Mouse (Mus musculus) embryo, embryonic 10 days (tissue): ENCODE data around the gene Lancl3.
A peak's percentile ranks its signal among the peaks of the same experiment; 100 is the strongest.
"Not testable (repeated sequence)": the region's sequence is repeated elsewhere in the genome, so short reads cannot be mapped to it uniquely, and the experiment has no call there.

Experiments used
- DNase-seq: peaks from one replicate; pipeline ENCODE4 v3.0.0-alpha.2; 2015; ENCODE audit warnings: low spot score

The Lancl3 gene

DNA sequence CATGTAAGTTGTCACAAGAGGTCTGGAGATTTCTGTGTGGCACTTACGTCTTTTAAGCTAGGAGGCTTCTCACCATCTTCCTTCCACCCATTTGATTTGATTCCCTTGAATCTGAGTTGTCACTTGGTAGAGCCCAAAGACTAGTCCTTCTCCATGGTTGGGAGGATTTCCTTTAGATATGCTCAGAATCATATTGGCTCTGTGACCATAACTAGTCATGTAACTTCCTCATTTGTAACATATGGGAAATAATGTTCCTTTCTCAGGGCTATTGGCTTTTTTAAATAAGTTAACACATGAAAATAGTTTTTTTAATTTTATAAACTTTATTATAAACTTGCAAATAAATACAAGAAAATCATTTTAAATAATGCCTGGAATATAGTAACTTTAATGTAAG lies 59.6 kb downstream of the Lancl3 start:
- DNase-seq = no peak

DNA sequence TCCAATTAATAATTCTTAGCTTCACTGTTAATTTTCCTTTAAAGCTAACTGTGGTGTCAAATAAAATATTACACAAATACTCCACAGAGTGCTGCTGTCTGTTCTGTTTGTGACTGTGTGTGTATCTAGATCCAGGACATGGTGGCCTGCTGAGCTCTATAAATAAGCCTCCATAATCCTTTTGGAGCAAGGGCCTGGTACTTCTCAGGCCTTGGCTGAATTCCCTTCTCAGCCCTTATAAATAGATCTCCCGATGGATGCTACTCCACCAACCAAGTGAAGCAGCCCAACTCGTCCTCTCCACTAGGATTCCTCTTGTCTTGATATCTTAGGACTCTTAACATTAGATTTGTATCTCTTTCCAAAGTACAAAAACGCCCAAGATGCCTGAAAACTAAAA lies 71.4 kb downstream of the Lancl3 start:
- DNase-seq = no peak

DNA sequence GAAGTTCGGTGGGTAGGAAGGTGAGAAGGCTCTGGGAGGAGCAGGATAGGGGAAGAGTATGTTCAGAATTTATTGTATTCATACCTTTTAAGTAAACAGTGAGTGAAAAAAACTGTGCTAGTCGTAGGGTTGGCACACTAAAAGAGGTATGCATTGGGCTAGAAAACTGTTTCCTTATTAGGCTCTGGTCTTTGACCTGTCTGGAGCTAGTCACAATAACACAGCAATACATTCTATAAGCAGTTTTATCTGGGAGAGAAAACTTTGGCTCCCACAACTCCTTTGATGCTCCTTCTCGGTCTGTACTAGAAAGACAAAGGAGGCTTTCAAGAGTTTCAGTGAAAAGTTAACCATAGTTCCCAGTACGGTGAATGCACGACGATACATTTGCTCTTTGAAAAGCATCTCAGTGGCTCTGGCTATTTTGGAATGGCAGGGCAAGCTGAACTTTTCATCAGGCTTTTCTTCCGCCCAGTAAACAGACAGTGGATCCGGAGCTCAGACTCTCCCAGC lies 72.3 kb downstream of the Lancl3 start:
- no peak for DNase-seq

DNA sequence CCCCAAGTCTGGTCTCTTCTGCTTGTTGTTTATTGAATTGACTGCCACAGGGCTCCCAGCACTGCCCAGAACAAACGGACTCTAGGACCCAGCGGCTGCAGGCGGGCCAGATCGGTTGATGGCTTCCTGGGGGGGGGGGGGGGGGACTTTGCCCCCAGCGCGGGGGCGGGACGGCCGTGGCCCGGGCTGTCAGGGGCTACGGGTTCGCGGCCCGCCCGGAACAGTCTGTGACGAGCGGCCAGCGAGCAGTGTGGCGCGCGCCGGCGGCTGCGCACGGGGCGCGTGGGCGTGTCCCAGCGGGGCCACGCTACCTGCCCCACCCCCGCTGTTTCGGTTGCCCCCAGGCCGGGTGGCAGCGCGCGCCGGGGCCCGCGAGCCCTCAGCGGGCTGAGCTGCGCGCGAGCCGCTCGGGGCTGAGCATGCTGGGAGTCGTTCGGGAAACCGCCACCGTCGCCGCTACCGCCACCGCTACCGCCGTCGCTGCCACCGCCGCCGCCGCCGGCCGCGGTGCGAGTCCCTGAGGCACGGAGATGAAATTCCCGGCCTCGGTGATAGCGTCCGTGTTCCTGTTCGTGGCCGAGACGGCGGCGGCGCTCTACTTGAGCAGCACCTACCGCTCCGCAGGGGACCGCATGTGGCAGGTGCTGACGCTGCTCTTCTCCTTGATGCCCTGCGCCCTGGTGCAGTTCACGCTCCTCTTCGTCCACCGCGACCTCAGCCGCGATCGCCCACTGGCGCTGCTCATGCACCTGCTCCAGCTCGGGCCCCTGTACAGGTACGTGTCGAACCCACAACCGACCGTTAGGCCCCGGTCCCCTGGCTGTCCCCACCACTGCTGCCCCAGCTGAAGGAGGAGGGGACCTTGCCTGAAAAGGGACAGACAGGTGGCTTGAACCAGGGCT lies 73.0 kb downstream of the Lancl3 start, which contains the start of gene Xk:
Gene Xk (plus strand): TSS at position 297 of the 902 bp plus-strand sequence.
- DNase-seq = peak; percentile 59

DNA sequence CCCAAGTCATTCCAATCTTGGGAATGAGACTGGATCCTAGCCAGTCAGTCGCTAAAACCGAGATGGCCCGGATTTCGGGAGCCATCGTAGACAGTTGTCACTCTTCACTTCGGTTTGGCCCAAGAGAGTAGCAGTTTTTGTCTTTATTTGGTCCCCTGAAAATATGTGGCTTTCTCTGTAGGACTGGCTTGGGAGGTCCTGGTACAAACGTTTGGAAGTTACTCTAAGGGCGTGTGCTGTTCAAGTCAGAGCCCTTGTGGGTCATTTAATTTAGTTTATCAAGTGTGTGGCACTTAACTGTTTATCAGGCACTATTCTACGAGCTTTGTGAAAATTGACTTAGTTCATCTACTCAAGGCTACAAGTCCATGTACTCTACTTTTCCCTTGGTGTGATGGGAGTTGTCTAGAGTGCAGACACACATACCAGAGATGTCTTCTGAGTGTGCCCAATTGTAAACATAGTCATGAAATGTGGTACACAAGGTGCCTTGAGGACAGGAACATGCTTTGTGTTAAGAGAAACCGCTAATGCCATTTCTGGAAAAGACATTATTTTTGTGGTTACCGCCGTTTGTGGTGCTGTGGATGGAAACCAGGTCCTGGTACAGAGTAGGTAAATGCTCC lies 73.8 kb downstream of the Lancl3 start:
- DNase-seq = no peak

DNA sequence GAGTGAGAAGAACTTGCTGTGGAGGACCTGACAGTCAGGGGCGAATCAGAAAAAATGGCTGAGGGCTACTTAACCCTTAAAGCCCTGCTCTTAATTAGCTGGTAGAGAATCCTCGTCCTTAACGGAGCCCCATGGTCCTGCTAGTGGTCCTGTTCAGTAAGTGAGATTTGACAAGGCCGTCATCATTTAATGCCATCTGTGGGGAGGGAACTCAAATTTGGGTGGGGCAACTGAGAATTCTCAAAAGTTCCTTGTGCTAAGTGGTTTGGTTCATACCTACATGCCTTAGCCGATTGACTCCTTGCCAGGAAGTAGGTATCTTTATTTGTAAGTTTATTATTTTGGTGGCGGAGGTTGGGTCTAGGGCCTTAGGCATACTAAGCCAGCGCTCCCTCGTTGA lies 74.6 kb downstream of the Lancl3 start:
- DNase-seq = no peak

DNA sequence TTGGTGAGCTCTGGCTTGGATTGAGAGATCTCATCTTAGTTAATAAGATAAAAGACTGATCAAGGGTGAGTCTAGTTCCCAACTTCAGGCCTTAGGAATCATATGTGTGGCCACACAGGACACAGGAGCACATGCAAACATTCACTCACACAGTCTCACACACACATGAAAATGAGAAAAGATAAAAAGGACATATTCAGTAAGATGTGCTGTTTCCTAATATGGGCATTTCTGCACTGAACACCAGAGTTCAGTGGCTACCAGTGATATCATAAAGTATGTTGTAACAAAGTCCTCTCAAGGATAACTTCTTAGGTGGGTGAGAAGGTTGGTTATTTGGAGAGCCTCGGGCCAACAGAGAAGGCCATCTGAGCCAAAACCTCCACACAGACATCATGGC lies 83.8 kb downstream of the Lancl3 start, which contains the start of gene H2al1m:
Gene H2al1m (plus strand): TSS at position 301 of the 400 bp plus-strand sequence.
- DNase-seq = not testable (repeated sequence)

DNA sequence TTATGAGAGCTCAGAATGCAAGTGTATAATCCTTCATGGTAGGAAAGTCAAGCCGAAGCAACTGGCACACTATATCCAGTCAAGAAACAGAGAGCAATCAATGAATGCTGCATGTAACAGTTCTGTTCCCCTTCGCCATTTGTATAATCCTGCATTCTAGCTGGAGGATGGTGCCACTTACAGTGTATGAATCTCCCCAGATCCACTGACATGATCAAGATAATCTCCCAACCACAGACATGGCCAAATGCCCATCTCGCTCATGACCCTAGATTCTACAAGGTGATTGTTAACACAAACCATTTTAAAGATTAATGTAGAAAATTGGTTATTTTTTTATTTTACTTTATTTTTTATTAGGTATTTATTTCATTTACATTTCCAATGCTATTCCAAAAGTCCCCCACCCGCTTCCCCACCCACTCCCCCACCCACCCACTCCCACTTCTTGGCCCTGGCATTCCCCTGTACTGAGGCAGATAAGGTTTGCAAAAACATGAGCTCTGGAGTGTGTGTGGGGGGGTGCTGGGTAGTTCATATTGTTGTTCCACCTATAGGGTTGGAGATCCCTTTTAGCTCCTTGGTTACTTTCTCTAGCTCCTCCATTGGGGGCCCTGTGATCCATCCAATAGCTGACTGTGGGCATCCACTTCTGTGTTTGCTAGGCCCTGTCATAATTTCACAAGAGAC lies 93.6 kb downstream of the Lancl3 start:
- not testable (repeated sequence) for DNase-seq

DNA sequence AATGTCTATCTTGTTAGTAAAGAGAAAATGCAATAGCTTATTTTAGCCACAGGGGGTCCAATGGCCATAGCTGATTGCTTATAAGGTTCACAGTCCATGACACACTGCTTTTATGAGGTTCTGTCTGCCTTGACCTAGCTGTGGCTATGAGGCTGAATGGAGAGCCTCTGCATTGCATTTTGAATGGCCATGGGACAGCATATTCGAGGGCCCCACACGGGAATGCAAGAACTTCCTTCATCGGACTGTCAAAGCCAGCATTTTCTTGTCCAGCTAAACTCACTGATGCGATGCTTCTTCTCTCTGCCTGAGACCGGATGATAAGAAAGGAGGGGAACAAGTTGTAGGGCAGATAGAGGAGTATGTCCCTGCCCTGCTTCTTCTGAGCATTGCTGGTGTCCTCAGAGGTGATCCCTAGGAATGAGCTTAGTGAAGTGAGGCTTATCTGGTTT lies 98.7 kb downstream of the Lancl3 start:
- peak; percentile 4 for DNase-seq

DNA sequence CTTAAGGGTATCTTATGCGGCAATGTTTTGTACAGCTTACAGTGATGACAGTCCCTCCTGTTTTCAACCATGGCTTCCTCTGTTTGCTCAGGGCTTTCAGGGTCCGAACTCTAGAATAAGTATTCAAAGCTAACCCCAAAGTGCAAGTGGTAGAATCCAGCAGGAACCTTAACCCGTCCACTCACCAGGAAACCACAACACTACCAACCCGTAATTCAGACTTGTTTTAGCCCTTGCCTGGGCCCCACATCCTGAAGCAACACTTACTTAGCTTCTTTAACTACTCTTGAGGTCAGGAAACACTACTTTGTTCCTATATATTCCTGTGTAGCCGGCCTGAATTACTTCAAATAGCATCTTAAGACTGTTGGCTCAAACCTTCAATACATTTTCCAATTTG lies 103.1 kb downstream of the Lancl3 start:
- no peak for DNase-seq

DNA sequence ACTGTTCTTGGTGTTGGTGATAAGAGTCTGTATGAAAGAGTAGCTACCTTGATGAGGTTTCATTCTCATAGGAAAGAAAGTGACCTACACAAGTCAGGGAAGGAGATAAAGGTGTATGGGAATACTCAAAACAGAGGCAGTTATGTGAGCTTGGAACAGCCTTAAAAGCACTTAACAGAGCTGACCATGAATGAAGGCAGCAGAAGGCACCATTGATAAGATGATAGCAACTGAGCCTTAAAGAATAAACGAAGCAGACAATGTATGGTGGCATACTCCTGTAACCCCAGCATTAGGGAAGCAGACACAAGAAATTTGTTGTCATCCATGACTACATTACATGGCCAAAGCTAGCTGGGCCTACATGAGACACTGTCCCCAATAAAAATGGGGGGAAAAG lies 103.8 kb downstream of the Lancl3 start:
- no peak for DNase-seq

DNA sequence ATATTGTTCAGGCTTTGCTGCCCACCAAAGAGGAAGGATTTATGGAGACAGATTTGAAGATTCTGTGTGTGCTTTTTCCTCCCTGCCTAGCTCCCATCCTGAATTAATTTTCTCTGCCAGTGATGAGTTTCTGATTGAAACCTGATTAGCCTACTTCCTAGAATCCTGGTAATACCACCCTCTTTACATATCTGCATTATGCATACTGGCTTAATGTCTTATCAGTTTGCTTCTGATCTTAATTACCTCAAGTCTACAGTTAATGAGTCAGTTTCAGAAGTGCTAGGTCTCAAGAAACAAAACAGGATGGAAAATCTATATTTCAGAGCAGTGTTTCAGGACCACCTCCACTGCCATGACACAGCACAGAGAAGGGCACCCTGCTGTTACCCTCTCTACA lies 116.8 kb downstream of the Lancl3 start:
- not testable (repeated sequence) for DNase-seq
